ENCODE assay signal across 11 mouse cellular contexts in genomic region chr2:163252645-163253044, GRCm38 (mm10). TPM values are rescaled to one million over a fixed set of nuclear protein-coding genes. Genes with fewer than 3 reads are reported as not detected.
DNase-seq lines count a peak whose midpoint lies in the region; ATAC-seq and TF ChIP-seq lines count a peak whose summit lies in the region.
"Had no signal": no experiment of that assay in that cellular context is flagged by ENCODE, and none has a peak within 500 bp of the region (broad histone marks: within the 10 kb centered on the region; RNA-seq: fewer than 3 reads in every experiment).

No protein-coding gene starts in this region.

- H3K79me2 ChIP-seq in heart, adult 2 months (replicated peaks; ENCODE audit: control insufficient read depth, insufficient read depth, low read length), result no peaks in the 10 kb centered on the region

- WGBS in heart, adult 2 months, result 91% methylated on average over 2 of the region's 2 CpGs
- WGBS in heart, embryonic 11.5 days (ENCODE audit: insufficient replicate concordance), result 86% methylated on average over 2 of the region's 2 CpGs
- WGBS in neural tube, embryonic 13.5 days, result 98% methylated on average over 2 of the region's 2 CpGs
- WGBS in neural tube, embryonic 15.5 days, result 97% methylated on average over 2 of the region's 2 CpGs

- TF ChIP-seq POLR2A in heart, adult 2 months (IDR thresholded peaks at IDR 0.05; ENCODE audit: insufficient read depth, low read depth, low read length), result no peak

- no peaks in the 10 kb centered on the region for H3K9me3 ChIP-seq in heart, embryonic 11.5 days (replicated peaks; ENCODE audit: control insufficient read depth, low read length)
- H3K9me3 ChIP-seq in neural tube, embryonic 13.5 days, result no peaks in the 10 kb centered on the region
- no peaks in the 10 kb centered on the region for H3K9me3 ChIP-seq in neural tube, embryonic 15.5 days (replicated peaks)
- H3K9me3 ChIP-seq: embryonic facial prominence, embryonic 12.5 days had no signal

- DNase-seq in heart, adult 2 months, result no peak
- peak; percentile 29 for DNase-seq in embryo, embryonic 11 days
- DNase-seq in naive thymus-derived CD4-positive, alpha-beta T cell, adult 2 months (ENCODE audit: low read depth), result peak; percentile 39
- no peak for DNase-seq in kidney, adult 18-20 months
- DNase-seq in B cell, adult 2 months, result no peak
- DNase-seq: lung, postnatal 14 days had no signal

- H3K4me3 ChIP-seq in heart, adult 2 months, result no peak overlapping the region
- H3K4me3 ChIP-seq in heart, embryonic 11.5 days (ENCODE audit: low read depth, low read length), result no peak overlapping the region
- no peak overlapping the region for H3K4me3 ChIP-seq in neural tube, embryonic 13.5 days
- no peak overlapping the region for H3K4me3 ChIP-seq in neural tube, embryonic 15.5 days (replicated peaks)
- H3K4me3 ChIP-seq: embryonic facial prominence, embryonic 12.5 days had no signal

- no peaks in the 10 kb centered on the region for H3K36me3 ChIP-seq in heart, adult 2 months (ENCODE audit: control insufficient read depth, insufficient read depth, low read length)
- no peaks in the 10 kb centered on the region for H3K36me3 ChIP-seq in heart, embryonic 11.5 days (ENCODE audit: control insufficient read depth, insufficient read depth, low read length)
- H3K36me3 ChIP-seq in neural tube, embryonic 13.5 days, result no peaks in the 10 kb centered on the region
- no peaks in the 10 kb centered on the region for H3K36me3 ChIP-seq in neural tube, embryonic 15.5 days
- H3K36me3 ChIP-seq: embryonic facial prominence, embryonic 12.5 days had no signal

- H3K27ac ChIP-seq in heart, adult 2 months, result no peak overlapping the region
- no peak overlapping the region for H3K27ac ChIP-seq in heart, embryonic 11.5 days (ENCODE audit: low read depth, low read length)
- H3K27ac ChIP-seq in neural tube, embryonic 13.5 days (replicated peaks), result peak overlapping the region; percentile 71; the same call in 1 of the 2 replicates
- no peak overlapping the region for H3K27ac ChIP-seq in neural tube, embryonic 15.5 days (replicated peaks)
- H3K27ac ChIP-seq: embryonic facial prominence, embryonic 12.5 days had no signal

- no peak for ATAC-seq in heart, embryonic 11.5 days (replicated peaks; ENCODE audit: insufficient number of reproducible peaks, low FRiP score, low TSS enrichment)
- ATAC-seq in neural tube, embryonic 13.5 days (ENCODE audit: low read depth), result no peak
- ATAC-seq in neural tube, embryonic 15.5 days (ENCODE audit: low FRiP score), result no peak

- no peak overlapping the region for H3K4me2 ChIP-seq in heart, embryonic 11.5 days
- no peak overlapping the region for H3K4me2 ChIP-seq in neural tube, embryonic 13.5 days
- no peak overlapping the region for H3K4me2 ChIP-seq in neural tube, embryonic 15.5 days
- H3K4me2 ChIP-seq: embryonic facial prominence, embryonic 12.5 days had no signal

- intact Hi-C loops in heart, adult 2 months (cut with DNase I), result loop anchor here (5.0 kb wide), 2 partner anchors 50 to 80 kb away; partner anchors contain the start of gene Tox2

- H3K4me1 ChIP-seq in heart, adult 2 months (ENCODE audit: control insufficient read depth, insufficient read depth, low read length), result peaks cover 2% of the 10 kb centered on the region
- no peaks in the 10 kb centered on the region for H3K4me1 ChIP-seq in heart, embryonic 11.5 days (ENCODE audit: control insufficient read depth, insufficient read depth, low read length)
- peaks cover 21% of the 10 kb centered on the region for H3K4me1 ChIP-seq in neural tube, embryonic 13.5 days (replicated peaks)
- H3K4me1 ChIP-seq in neural tube, embryonic 15.5 days, result peaks cover 20% of the 10 kb centered on the region
- H3K4me1 ChIP-seq: embryonic facial prominence, embryonic 12.5 days had no signal

- peak; percentile 43 for TF ChIP-seq CTCF in heart, adult 2 months (IDR thresholded peaks at IDR 0.05)

- no peak for TF ChIP-seq EP300 in heart, adult 2 months (IDR thresholded peaks at IDR 0.05; ENCODE audit: insufficient read depth, low read depth, low read length)

- no peaks in the 10 kb centered on the region for H3K27me3 ChIP-seq in heart, adult 2 months (ENCODE audit: control insufficient read depth, insufficient read depth, low read length)
- H3K27me3 ChIP-seq in heart, embryonic 11.5 days (ENCODE audit: control insufficient read depth, insufficient read depth, low read length), result no peaks in the 10 kb centered on the region
- peaks cover 14% of the 10 kb centered on the region; the same call in 1 of the 2 replicates for H3K27me3 ChIP-seq in neural tube, embryonic 13.5 days
- H3K27me3 ChIP-seq in neural tube, embryonic 15.5 days (replicated peaks), result peaks cover 10% of the 10 kb centered on the region
- H3K27me3 ChIP-seq: embryonic facial prominence, embryonic 12.5 days had no signal

- H3K9ac ChIP-seq in heart, adult 2 months (ENCODE audit: low read depth, low read length), result no peak overlapping the region
- no peak overlapping the region for H3K9ac ChIP-seq in heart, embryonic 11.5 days (ENCODE audit: low read depth, low read length)
- no peak overlapping the region for H3K9ac ChIP-seq in neural tube, embryonic 13.5 days
- no peak overlapping the region for H3K9ac ChIP-seq in neural tube, embryonic 15.5 days (replicated peaks)
- H3K9ac ChIP-seq: embryonic facial prominence, embryonic 12.5 days had no signal

RNA-seq across cellular contexts. Expression of gene Tox2, which starts 49.7 kb away (rescaled TPM):
- total RNA-seq in heart, adult 2 months (2021), result 1 to 10 TPM; 1.1 to 1.3 TPM
- 1.7 and 2.3 TPM in 2 replicates for polyA plus RNA-seq in heart, adult 2 months (2012; rRNA removed)
- 1.8 and 1.9 TPM in 2 replicates for polyA plus RNA-seq in heart, embryonic 11.5 days (2014; fragmentation: Nextera tagmentation; extraction: Ambion mirVana)
- 22.0 and 22.7 TPM in 2 replicates for polyA plus RNA-seq in neural tube, embryonic 13.5 days (2015; fragmentation: Nextera tagmentation; extraction: Ambion mirVana)
- polyA plus RNA-seq in neural tube, embryonic 15.5 days (2015; fragmentation: Nextera tagmentation; extraction: Ambion mirVana), result 20.8 and 23.4 TPM in 2 replicates
- total RNA-seq: neutrophil, adult 5-6 weeks had no signal

Comparison
In these comparisons a context has a peak if more than half of its experiments do, and no peak if none do; other contexts are left out.
1. DNase-seq: peak in embryo, embryonic 11 days (single experiment) and naive thymus-derived CD4-positive, alpha-beta T cell, adult 2 months (single experiment); none in heart, adult 2 months (0 of 2), kidney, adult 18-20 months (single experiment) and B cell, adult 2 months (0 of 2).